Mouse (Mus musculus) ES-E14 (cell line): ENCODE measurements around the gene Evx2. TPM values are rescaled to one million over a fixed set of nuclear protein-coding genes. Genes with fewer than 3 reads are reported as not detected.
A peak's percentile ranks its signal among the peaks of the same experiment; 100 is the strongest.

Experiments used
- DNase-seq: peaks from one replicate; pipeline ENCODE4 v3.0.0-alpha.2; 2013; ENCODE audit warnings: low read depth, low spot score
- H3K27ac ChIP-seq: 2 replicates; pipeline ENCODE4 v1.5.1; 2012; ENCODE audit warnings: low read depth, mild to moderate bottlenecking, low read length, moderate library complexity, mixed read lengths; ENCODE audit not compliant: poor library complexity, insufficient read depth, severe bottlenecking
- H3K36me3 ChIP-seq: 2 replicates; pipeline ENCODE4 v1.6.1; 2012; ENCODE audit warnings: mild to moderate bottlenecking, low read length, moderate library complexity, mixed read lengths; ENCODE audit not compliant: control insufficient read depth, poor library complexity, insufficient read depth, severe bottlenecking
- H3K4me1 ChIP-seq, 2 experiments: fragments of 150-350 bp in 1 of 2; sonication (generic) in 1 of 2; 2 replicates each; pipeline ENCODE4 v1.6.1; 2012; ENCODE audit warnings: low read length in 2 of 2, mild to moderate bottlenecking in 1 of 2, mixed read lengths in 1 of 2; ENCODE audit not compliant: control insufficient read depth in 2 of 2, insufficient read depth in 2 of 2, poor library complexity in 1 of 2
- H3K4me3 ChIP-seq, 2 experiments: fragments of 150-350 bp in 1 of 2; sonication (generic) in 1 of 2; 2 replicates each; pipeline ENCODE4 v1.5.1; 2012; ENCODE audit warnings: low read length in 2 of 2, low read depth in 1 of 2, mild to moderate bottlenecking in 1 of 2, mixed read lengths in 1 of 2; ENCODE audit not compliant: insufficient read depth in 1 of 2, poor library complexity in 1 of 2, severe bottlenecking in 1 of 2
- H3K9ac ChIP-seq: 2 replicates; pipeline ENCODE4 v1.6.1; 2012; ENCODE audit warnings: low read depth, mild to moderate bottlenecking, low read length, mixed read lengths; ENCODE audit not compliant: poor library complexity, insufficient read depth, severe bottlenecking
- H3K9me3 ChIP-seq: fragments of 150-350 bp; sonication (generic); 2 replicates; pipeline ENCODE4 v1.6.1; 2012; ENCODE audit warnings: low read depth, mild to moderate bottlenecking, low read length; ENCODE audit not compliant: control insufficient read depth, insufficient read depth
- CHD2 ChIP-seq: IDR thresholded peaks from 2 replicates; pipeline ENCODE4 v1.6.1; 2014; ENCODE audit warnings: mild to moderate bottlenecking, low read depth, low read length, inconsistent platforms
- HCFC1 ChIP-seq: IDR thresholded peaks from 2 replicates; pipeline ENCODE4 v1.6.1; 2012; ENCODE audit warnings: low read length, inconsistent platforms, borderline replicate concordance; ENCODE audit not compliant: insufficient read depth
- MAFK ChIP-seq: IDR thresholded peaks from 2 replicates; pipeline ENCODE4 v1.6.1; 2014; ENCODE audit warnings: mild to moderate bottlenecking, low read depth, low read length, inconsistent platforms; ENCODE audit not compliant: insufficient read depth
- ZC3H11A ChIP-seq: IDR thresholded peaks from 2 replicates; pipeline ENCODE4 v1.6.1; 2012; ENCODE audit warnings: low read depth, mild to moderate bottlenecking, inconsistent platforms, low read length, borderline replicate concordance
- ZNF384 ChIP-seq: IDR thresholded peaks from 2 replicates; pipeline ENCODE4 v1.6.1; 2012; ENCODE audit warnings: low read depth, low read length, inconsistent platforms
- in situ Hi-C, 2 experiments: fragments of 600-800 bp; cut with MboI; formaldehyde crosslinking; loops; one replicate each; pipeline ENCODE4 v1.15.1; 2025; ENCODE audit warnings: low sequenced_read_pairs in 2 of 2, inconsistent platforms in 1 of 2; ENCODE audit not compliant: unreplicated experiment in 2 of 2
- total RNA-seq: library from RNA; depleted of rRNA; stranded (reverse); fragments of 300-350 nt; gene quantifications from 2 replicates; pipeline ENCODE4 v1.2.3, GENCODE M21; 2012

Gene Evx2
- total RNA-seq, 1 experiment: not detected

- TF ChIP-seq MAFK: no peak
- no peak for TF ChIP-seq ZC3H11A
- no peak for TF ChIP-seq HCFC1
- no peak for TF ChIP-seq ZNF384
- no peak for TF ChIP-seq CHD2
- Histone ChIP-seq H3K9ac (no peak overlapping the region), H3K4me3 (peak overlapping the region in 1 of 2 experiments; percentile 23; a peak in 2 of 4 replicates), H3K9me3 (no peaks in the 10 kb centered on the region), H3K27ac (no peak overlapping the region), H3K36me3 (no peaks in the 10 kb centered on the region), H3K4me1 (peaks cover 0 to 10% of the 10 kb centered on the region in 2 experiments; a peak in 1 of 4 replicates)
- in situ Hi-C loops: loop anchor here (10.0 to 25.0 kb wide), 2 partner anchors 65 to 907 kb away; no protein-coding TSS in a partner anchor
- no peak for DNase-seq
Observed at GRCm38 (mm10) chr2:74679980-74680379, 20.6 kb upstream of the Evx2 start.

- H3K27ac ChIP-seq: no peak overlapping the region
- in situ Hi-C loops: loop anchor here in 1 of 2 experiments (25.0 kb wide), 1 partner anchor 908 kb away; no protein-coding TSS in a partner anchor
- TF ChIP-seq ZC3H11A: no peak
- no peak for TF ChIP-seq CHD2
- TF ChIP-seq MAFK: no peak
- TF ChIP-seq HCFC1: no peak
- TF ChIP-seq ZNF384: no peak
- no peaks in the 10 kb centered on the region for H3K36me3 ChIP-seq
- no peak overlapping the region for H3K9ac ChIP-seq
- no peak for DNase-seq
- no peak overlapping the region; a peak in 1 of 4 replicates for H3K4me3 ChIP-seq
- H3K4me1 ChIP-seq: peaks cover 0 to 10% of the 10 kb centered on the region in 2 experiments; a peak in 1 of 4 replicates
- no peaks in the 10 kb centered on the region for H3K9me3 ChIP-seq
Observed at GRCm38 (mm10) chr2:74679596-74679971, 20.2 kb upstream of the Evx2 start.

- Histone ChIP-seq H3K4me1 (peaks cover 0 to 10% of the 10 kb centered on the region in 2 experiments; a peak in 1 of 4 replicates), H3K27ac (no peak within 1 kb of the TSS), H3K36me3 (no peaks in the 10 kb centered on the region), H3K9ac (no peak within 1 kb of the TSS), H3K9me3 (no peaks in the 10 kb centered on the region), H3K4me3 (peak within 1 kb of the TSS in 1 of 2 experiments; percentile 23; a peak in 2 of 4 replicates)
- TF ChIP-seq CHD2 (no peak), HCFC1 (no peak)
- no peak for DNase-seq
- in situ Hi-C loops: loop anchor here in 1 of 2 experiments (25.0 kb wide), 1 partner anchor 908 kb away; no protein-coding TSS in a partner anchor
Observed at GRCm38 (mm10) chr2:74678891-74679595, 19.7 kb upstream of the Evx2 start, which contains the start of gene Hoxd11. Gene Hoxd11 (plus strand): TSS chr2:74679557.

- H3K4me3 ChIP-seq: no peak overlapping the region
- in situ Hi-C loops: loop anchor here in 1 of 2 experiments (25.0 kb wide), 1 partner anchor 910 kb away; no protein-coding TSS in a partner anchor
- DNase-seq: no peak
- H3K4me1 ChIP-seq: peaks cover 0 to 8% of the 10 kb centered on the region in 2 experiments; a peak in 1 of 4 replicates
- H3K27ac ChIP-seq: no peak overlapping the region
- TF ChIP-seq MAFK (no peak), ZC3H11A (no peak), HCFC1 (no peak), CHD2 (no peak), ZNF384 (no peak)
- no peaks in the 10 kb centered on the region for H3K36me3 ChIP-seq
- no peaks in the 10 kb centered on the region for H3K9me3 ChIP-seq
- no peak overlapping the region for H3K9ac ChIP-seq
Observed at GRCm38 (mm10) chr2:74677106-74677505, 17.7 kb upstream of the Evx2 start.
